Mouse (Mus musculus) CH12.LX (cell line): Measurements from ENCODE around the gene Pigh. TPM values are rescaled to one million over a fixed set of nuclear protein-coding genes. Genes with fewer than 3 reads are reported as not detected.

Source experiments
- DNase-seq: peaks from one replicate; pipeline ENCODE4 v3.0.0-alpha.2; 2013; ENCODE audit errors: extremely low read depth
- H3K27ac ChIP-seq: 2 replicates; pipeline ENCODE4 v1.5.1; 2012; ENCODE audit warnings: low read depth, mild to moderate bottlenecking, control low read depth, moderate library complexity; ENCODE audit not compliant: insufficient read depth
- H3K27me3 ChIP-seq: replicated peaks from 2 replicates; pipeline ENCODE3; 2012; ENCODE audit warnings: inconsistent platforms
- H3K36me3 ChIP-seq, 2 experiments: replicated peaks in 1 of 2; 2 replicates each; pipeline versions ENCODE3 to v1.6.1; 2012; ENCODE audit warnings: inconsistent platforms in 1 of 2, low read length in 1 of 2, mild to moderate bottlenecking in 1 of 2, mixed read lengths in 1 of 2, moderate library complexity in 1 of 2; ENCODE audit not compliant: control insufficient read depth in 1 of 2, insufficient read depth in 1 of 2
- H3K4me1 ChIP-seq, 2 experiments: 2 replicates each; pipeline ENCODE4 v1.6.1; 2012; ENCODE audit warnings: inconsistent platforms in 1 of 2, moderate library complexity in 1 of 2; ENCODE audit not compliant: insufficient read depth in 2 of 2, control insufficient read depth in 1 of 2
- H3K4me2 ChIP-seq: 2 replicates; pipeline ENCODE4 v1.6.1; 2012; ENCODE audit warnings: low read depth, mild to moderate bottlenecking, control low read depth; ENCODE audit not compliant: poor library complexity, insufficient read depth, severe bottlenecking
- H3K4me3 ChIP-seq, 3 experiments: fragments of 150-350 bp in 1 of 3; sonication (generic) in 1 of 3; replicated peaks in 1 of 3; 2 replicates each; pipeline versions ENCODE3 to v1.5.1; 2011 to 2012; ENCODE audit warnings: low read depth in 2 of 3, low read length in 2 of 3, mild to moderate bottlenecking in 2 of 3, moderate library complexity in 2 of 3, control low read depth in 1 of 3, improper control_type of control experiment in 1 of 3, inconsistent platforms in 1 of 3, mixed read lengths in 1 of 3; ENCODE audit not compliant: poor library complexity in 1 of 3
- H3K79me2 ChIP-seq: replicated peaks from 2 replicates; pipeline ENCODE4 v1.6.1; 2012; ENCODE audit warnings: mild to moderate bottlenecking, moderate library complexity; ENCODE audit not compliant: control insufficient read depth, poor library complexity, insufficient read depth, severe bottlenecking; ENCODE audit errors: extremely low read depth
- H3K9ac ChIP-seq: 2 replicates; pipeline ENCODE4 v1.6.1; 2012; ENCODE audit warnings: low read depth, mild to moderate bottlenecking, control low read depth, moderate library complexity; ENCODE audit not compliant: insufficient read depth
- H3K9me3 ChIP-seq: replicated peaks from 2 replicates; pipeline ENCODE3; 2012; ENCODE audit warnings: low read length, inconsistent platforms, mixed read lengths
- CHD1 ChIP-seq: IDR thresholded peaks from 2 replicates; pipeline ENCODE4 v1.6.1; 2012; ENCODE audit warnings: low read depth, low read length, improper control_type of control experiment, inconsistent platforms
- CTCF ChIP-seq, 2 experiments: IDR thresholded peaks in 1 of 2; conservative IDR thresholded peaks in 1 of 2; 2 replicates each; pipeline ENCODE4 v1.5.1; 2011 to 2012; ENCODE audit warnings: low read depth in 2 of 2, low read length in 2 of 2, improper control_type of control experiment in 1 of 2, inconsistent platforms in 1 of 2, mild to moderate bottlenecking in 1 of 2, moderate library complexity in 1 of 2
- EP300 ChIP-seq: IDR thresholded peaks from 2 replicates; pipeline ENCODE4 v1.6.1; 2011; ENCODE audit warnings: low read length, improper control_type of control experiment
- ETS1 ChIP-seq: conservative IDR thresholded peaks from 2 replicates; pipeline ENCODE4 v1.6.1; 2012; ENCODE audit warnings: low read depth, mild to moderate bottlenecking, inconsistent platforms, low read length, improper control_type of control experiment, moderate library complexity
- HCFC1 ChIP-seq: IDR thresholded peaks from 2 replicates; pipeline ENCODE4 v1.6.1; 2012; ENCODE audit warnings: low read depth, mild to moderate bottlenecking, inconsistent platforms, low read length, improper control_type of control experiment
- KAT2A ChIP-seq: IDR thresholded peaks from 2 replicates; pipeline ENCODE4 v1.6.1; 2012; ENCODE audit warnings: low read length, improper control_type of control experiment, inconsistent platforms; ENCODE audit not compliant: insufficient replicate concordance
- MAX ChIP-seq: IDR thresholded peaks from 2 replicates; pipeline ENCODE4 v1.6.1; 2011; ENCODE audit warnings: low read length, improper control_type of control experiment
- MEF2A ChIP-seq: IDR thresholded peaks from 2 replicates; pipeline ENCODE4 v1.6.1; 2014; ENCODE audit warnings: low read depth, mild to moderate bottlenecking, inconsistent platforms, low read length, improper control_type of control experiment, borderline replicate concordance
- MXI1 ChIP-seq: IDR thresholded peaks from 2 replicates; pipeline ENCODE4 v1.6.1; 2011; ENCODE audit warnings: mild to moderate bottlenecking, low read depth, low read length, improper control_type of control experiment
- MYC ChIP-seq: IDR thresholded peaks from 2 replicates; pipeline ENCODE4 v1.6.1; 2011; ENCODE audit warnings: low read depth, mild to moderate bottlenecking, improper control_type of control experiment, low read length
- NELFE ChIP-seq: IDR thresholded peaks from 2 replicates; pipeline ENCODE4 v1.6.1; 2011; ENCODE audit warnings: low read depth, low read length, improper control_type of control experiment
- RAD21 ChIP-seq: IDR thresholded peaks from 2 replicates; pipeline ENCODE4 v1.6.1; 2011; ENCODE audit warnings: low read depth, mild to moderate bottlenecking, low read length, improper control_type of control experiment, moderate library complexity
- SMC3 ChIP-seq: IDR thresholded peaks from 2 replicates; pipeline ENCODE4 v1.6.1; 2011; ENCODE audit warnings: low read depth, low read length, improper control_type of control experiment
- TCF12 ChIP-seq: IDR thresholded peaks from 2 replicates; pipeline ENCODE4 v1.6.1; 2014; ENCODE audit warnings: low read depth, mild to moderate bottlenecking, inconsistent platforms, low read length, improper control_type of control experiment
- ZC3H11A ChIP-seq: IDR thresholded peaks from 2 replicates; pipeline ENCODE4 v1.6.1; 2012; ENCODE audit warnings: low read depth, mild to moderate bottlenecking, inconsistent platforms, low read length, improper control_type of control experiment
- dilution Hi-C: fragments of 300-500 bp; cut with MboI; formaldehyde crosslinking; loops from 2 replicates; pipeline ENCODE4 v1.14.3; 2020; ENCODE audit warnings: low sequenced_read_pairs; ENCODE audit not compliant: extremely low pct_unique_long_range_greater_than_20kb, extremely low pct_ligation_motif_present
- in situ Hi-C: fragments of 300-500 bp; cut with MboI; formaldehyde crosslinking; loops from 3 replicates; pipeline ENCODE4 v1.14.3; 2019; ENCODE audit warnings: low sequenced_read_pairs, low pct_ligation_motif_present, low pct_unique_long_range_greater_than_20kb, mixed read lengths
- polyA plus RNA-seq: library from polyadenylated mRNA; unstranded; fragments of >175 nt; gene quantifications from 2 replicates; pipeline ENCODE4 v1.2.1, GENCODE M21; 2012; ENCODE audit warnings: low read depth; ENCODE audit not compliant: insufficient read length
- total RNA-seq, 2 experiments: library from RNA; depleted of rRNA; stranded (reverse); fragments of 300-350 nt in 1 of 2; fragments of >200 nt in 1 of 2; gene quantifications; 2 replicates each; pipeline ENCODE4 v1.2.3; 2012 to 2014

Pigh gene
- total and polyA plus RNA-seq, 3 experiments, result 9.3 to 17.8 (median 12.8) TPM

DNA sequence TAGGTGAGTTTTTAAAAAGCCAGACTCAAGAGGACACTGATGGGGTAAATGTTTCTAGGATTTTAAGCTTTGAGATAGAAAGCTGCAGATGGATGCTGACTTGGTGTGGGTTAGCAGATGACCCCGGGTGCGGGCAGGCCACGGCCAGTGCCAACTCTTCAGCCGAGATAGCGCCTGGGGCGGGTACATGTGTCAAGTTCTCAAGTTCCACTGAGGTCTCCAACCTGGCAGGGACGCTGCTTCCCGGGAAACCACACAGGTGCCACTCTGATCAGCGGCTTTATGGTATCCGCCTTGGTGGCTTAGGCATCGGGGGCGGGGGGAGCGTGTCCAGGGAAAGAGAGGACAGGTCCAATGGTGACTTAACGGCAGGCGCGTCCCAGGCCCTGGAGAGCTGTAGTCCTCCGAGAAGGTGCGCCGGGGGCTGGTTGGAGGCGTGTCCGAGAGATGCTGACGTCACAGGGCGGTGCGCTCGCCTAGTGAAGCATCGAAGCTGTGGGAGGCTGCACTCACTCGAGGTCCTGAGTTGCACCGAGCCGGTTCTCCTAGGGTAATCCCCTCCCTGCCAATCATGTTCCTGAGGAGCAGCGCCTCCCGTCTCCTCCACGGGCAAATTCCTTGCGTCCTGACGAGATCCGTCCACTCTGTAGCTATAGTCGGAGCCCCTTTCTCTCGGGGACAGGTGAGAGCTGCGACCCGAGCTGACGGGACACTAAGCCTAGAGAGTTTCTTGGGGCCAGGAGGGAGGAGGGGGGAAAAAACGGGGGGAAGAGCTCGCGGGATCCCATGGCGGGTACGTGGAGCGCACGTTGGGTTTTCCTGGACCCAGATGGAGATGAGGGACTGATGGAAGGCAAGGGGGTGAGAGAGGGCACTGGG is 41.1 kb upstream of the Pigh start, which contains the start of gene Arg2:
Arg2 (plus strand) TSS at position 479 of the 879 bp plus-strand sequence.
- dilution Hi-C loops (no loop called here), in situ Hi-C loops (no loop called here)
- Histone ChIP-seq H3K27ac (no peak within 1 kb of the TSS), H3K79me2 (no peaks in the 10 kb centered on the region), H3K9me3 (no peaks in the 10 kb centered on the region), H3K27me3 (peaks cover 12% of the 10 kb centered on the region), H3K4me1 (peaks cover 9 to 19% of the 10 kb centered on the region in 2 experiments; a peak in 3 of 4 replicates), H3K36me3 (no peaks in the 10 kb centered on the region), H3K4me3 (peak within 1 kb of the TSS in 1 of 3 experiments; percentile 48), H3K4me2 (peak within 1 kb of the TSS; percentile 92), H3K9ac (no peak within 1 kb of the TSS)
- peak; percentile 42 for DNase-seq
- no peak for TF ChIP-seq ZC3H11A
- TF ChIP-seq MAX, result peak; percentile 46; the same call in 1 of the 2 replicates
- TF ChIP-seq MEF2A, result no peak
- TF ChIP-seq ETS1, result no peak
- TF ChIP-seq MXI1, result no peak

GRCm38 (mm10) chr12:79122820-79123219 is 33.4 kb upstream of the Pigh start:
- DNase-seq, result peak; percentile 32
- no peaks in the 10 kb centered on the region for H3K4me1 ChIP-seq
- H3K4me2 ChIP-seq, result no peak overlapping the region
- TF ChIP-seq SMC3, result peak; percentile 24; the same call in 1 of the 2 replicates
- TF ChIP-seq RAD21, result peak; percentile 51
- peak; percentile 29 to 58; a peak in 3 of 4 replicates for TF ChIP-seq CTCF (conservative IDR thresholded peaks at IDR 0.05 in 1 of 2, IDR thresholded peaks at IDR 0.05 in 1 of 2; ENCODE audit: low read depth in 2 of 2, low read length in 2 of 2)
- no peak for TF ChIP-seq NELFE
- TF ChIP-seq MEF2A, result no peak
- no peaks in the 10 kb centered on the region for H3K36me3 ChIP-seq
- no peaks in the 10 kb centered on the region for H3K27me3 ChIP-seq
- H3K27ac ChIP-seq, result no peak overlapping the region
- in situ Hi-C loops (loop anchor here (25.0 kb wide), 1 partner anchor 936 kb away; the partner anchor contains the start of gene Gm6657), dilution Hi-C loops (no loop called here)
- no peaks in the 10 kb centered on the region for H3K9me3 ChIP-seq
- no peaks in the 10 kb centered on the region for H3K79me2 ChIP-seq
- no peak overlapping the region for H3K9ac ChIP-seq
- no peak overlapping the region for H3K4me3 ChIP-seq

DNA sequence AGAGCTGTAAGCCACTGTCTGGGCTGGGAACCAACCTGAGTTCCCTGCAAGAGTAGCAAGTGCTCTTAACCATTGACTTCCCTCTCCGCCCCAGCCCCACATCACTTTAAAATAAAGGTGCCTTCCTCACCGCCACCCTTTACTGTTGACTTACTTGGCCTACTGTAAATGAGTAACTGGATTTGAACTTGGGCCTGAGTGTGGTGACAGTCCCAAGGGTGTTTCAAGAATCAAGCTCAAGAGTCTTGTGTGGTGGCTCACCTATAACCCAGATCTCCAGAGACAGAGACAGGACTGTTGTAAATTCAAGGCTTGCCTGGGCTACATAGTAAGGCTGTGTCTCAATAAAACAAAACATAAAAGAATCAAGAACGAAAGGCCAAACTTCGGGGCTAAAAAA is 29.5 kb upstream of the Pigh start:
- dilution Hi-C loops, result no loop called here

More for the DNA sequence above, 29.5 kb upstream of the Pigh start:
- DNase-seq, result no peak
- Histone ChIP-seq H3K4me1 (no peaks in the 10 kb centered on the region), H3K9ac (no peak overlapping the region)
- no peak for TF ChIP-seq TCF12
- TF ChIP-seq KAT2A, result no peak
- no peak for TF ChIP-seq CHD1
- TF ChIP-seq MYC, result no peak
- TF ChIP-seq EP300, result no peak
- TF ChIP-seq HCFC1, result no peak
- TF ChIP-seq SMC3, result no peak
- TF ChIP-seq, all 38 proteins: peak for 0
- no peaks in the 10 kb centered on the region for H3K79me2 ChIP-seq
- H3K27me3 ChIP-seq, result no peaks in the 10 kb centered on the region
- no peaks in the 10 kb centered on the region for H3K36me3 ChIP-seq
- H3K9me3 ChIP-seq, result peaks cover 2% of the 10 kb centered on the region
- H3K4me2 ChIP-seq, result no peak overlapping the region
- no peak overlapping the region for H3K4me3 ChIP-seq
- H3K27ac ChIP-seq, result no peak overlapping the region
- in situ Hi-C loops, result loop anchor here (25.0 kb wide), 1 partner anchor 932 kb away; the partner anchor contains the start of gene Gm6657
